Mouse (Mus musculus): ENCODE measurements around the gene 4930544D05Rik. TPM values are rescaled to one million over a fixed set of nuclear protein-coding genes. Genes with fewer than 3 reads are reported as not detected.

The 4930544D05Rik gene
- polyA plus RNA-seq, 1 experiment from 2014 or later, result not detected

DNA sequence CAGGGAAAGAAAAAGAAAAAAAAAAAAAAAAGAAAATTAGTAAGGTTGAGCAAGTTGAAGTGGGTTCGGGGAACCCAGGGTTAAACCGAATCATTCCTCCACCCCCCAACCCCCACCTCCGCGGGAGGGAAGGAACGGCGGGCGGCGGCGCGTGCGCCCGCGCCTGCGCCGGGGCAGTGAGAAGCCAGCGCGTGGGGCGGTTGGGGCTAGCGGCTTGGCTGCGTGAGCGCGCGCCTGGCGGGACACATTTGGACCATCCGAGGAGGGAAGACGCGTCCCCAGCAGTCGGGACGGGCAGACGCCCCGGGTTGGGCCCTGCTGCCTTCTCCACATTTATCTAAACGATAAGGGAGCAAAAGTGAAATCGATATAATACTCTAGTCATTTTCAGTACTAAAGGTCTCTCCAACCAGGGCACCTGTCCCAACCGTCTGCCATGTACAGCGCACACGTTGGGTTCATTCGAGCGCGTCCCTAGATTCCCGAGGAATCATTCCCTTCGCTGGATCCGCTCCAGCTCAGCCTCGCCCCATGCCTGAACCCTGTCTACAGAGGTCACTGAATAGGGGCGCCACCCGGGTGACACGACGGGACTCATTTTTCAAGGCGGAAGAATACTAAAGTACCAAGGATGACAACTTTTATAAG lies 39.4 kb downstream of the 4930544D05Rik start:
- H3K4me3 ChIP-seq (ENCODE audit: low read length), result peak overlapping the region; percentile 74
- peak; percentile 55 for ATAC-seq (replicated peaks; ENCODE audit: extremely low read depth, insufficient read depth, low FRiP score)
- no peaks in the 10 kb centered on the region for H3K27me3 ChIP-seq (ENCODE audit: control insufficient read depth, insufficient read depth, low read length)
- H3K36me3 ChIP-seq (ENCODE audit: control insufficient read depth, insufficient read depth), result peaks cover 27% of the 10 kb centered on the region
- under 1% methylated on average over 46 of the region's 48 CpGs for WGBS
- peaks cover 44% of the 10 kb centered on the region for H3K4me1 ChIP-seq (ENCODE audit: control insufficient read depth, insufficient read depth, low read length)
- peak overlapping the region; percentile 92 for H3K4me2 ChIP-seq (ENCODE audit: low read depth, low read length)
- no peaks in the 10 kb centered on the region for H3K9me3 ChIP-seq (replicated peaks; ENCODE audit: control insufficient read depth, low read length)
- H3K9ac ChIP-seq (ENCODE audit: low read length), result peak overlapping the region; percentile 78
- H3K27ac ChIP-seq (ENCODE audit: low read length), result peak overlapping the region; percentile 96

DNA sequence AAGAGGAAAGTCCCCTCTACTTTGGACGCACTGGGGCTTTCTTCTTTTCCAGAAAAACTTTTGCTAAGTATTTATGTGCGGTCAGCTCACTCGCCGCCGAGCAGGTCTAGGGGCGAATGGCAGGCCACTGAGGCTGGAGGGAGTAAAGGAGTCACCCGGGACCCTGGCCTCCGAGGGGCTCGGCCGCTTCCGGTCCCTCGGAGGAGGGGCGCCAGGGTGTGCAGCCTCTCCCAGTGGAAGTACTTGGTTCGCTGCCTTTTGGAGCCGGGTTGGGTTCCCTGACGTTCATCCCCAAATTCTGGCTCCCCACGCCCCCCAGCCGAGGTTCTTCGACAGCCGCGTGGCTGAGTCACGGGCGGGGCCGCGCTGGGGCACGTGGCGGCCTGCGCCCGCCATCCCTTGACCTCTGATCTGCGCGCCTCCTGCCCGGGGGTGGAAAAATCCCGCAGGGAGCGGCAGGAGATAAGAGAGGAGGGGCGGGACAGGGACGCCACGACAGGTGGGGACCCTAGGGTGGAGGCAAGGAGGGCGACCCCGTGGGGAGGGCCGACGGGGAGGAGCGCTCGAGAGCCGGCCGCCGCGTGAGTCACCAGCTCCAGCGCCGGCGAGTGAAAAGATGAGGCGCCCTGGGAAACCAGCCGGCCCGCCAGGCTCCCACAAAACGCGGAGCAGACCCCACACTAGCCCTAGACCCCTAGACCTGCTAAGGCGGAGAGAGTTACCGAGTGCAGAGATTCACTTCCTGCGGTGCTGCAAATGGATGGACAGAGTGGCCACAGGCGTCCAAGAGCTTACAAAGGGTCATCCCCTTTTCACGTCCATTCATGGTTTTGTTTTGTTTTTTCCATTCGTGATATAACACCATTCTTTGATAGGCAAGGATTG lies 40.2 kb downstream of the 4930544D05Rik start:
- no peaks in the 10 kb centered on the region for H3K27me3 ChIP-seq (ENCODE audit: control insufficient read depth, insufficient read depth, low read length)
- ATAC-seq (replicated peaks; ENCODE audit: extremely low read depth, insufficient read depth, low FRiP score), result 0 out of 2 replicates have a peak, but pooled peaks have one; percentile 5
- peak overlapping the region; percentile 74 for H3K4me3 ChIP-seq (ENCODE audit: low read length)
- peak overlapping the region; percentile 92 for H3K4me2 ChIP-seq (ENCODE audit: low read depth, low read length)
- H3K9me3 ChIP-seq (replicated peaks; ENCODE audit: control insufficient read depth, low read length), result no peaks in the 10 kb centered on the region
- H3K9ac ChIP-seq (ENCODE audit: low read length), result peak overlapping the region; percentile 78
- peak overlapping the region; percentile 96 for H3K27ac ChIP-seq (ENCODE audit: low read length)
- peaks cover 25% of the 10 kb centered on the region for H3K36me3 ChIP-seq (ENCODE audit: control insufficient read depth, insufficient read depth)
- WGBS, result under 1% methylated on average over 61 of the region's 61 CpGs
- peaks cover 40% of the 10 kb centered on the region for H3K4me1 ChIP-seq (ENCODE audit: control insufficient read depth, insufficient read depth, low read length)

- peaks cover 36% of the 10 kb centered on the region for H3K4me1 ChIP-seq (ENCODE audit: control insufficient read depth, insufficient read depth, low read length)
Measured at GRCm38 (mm10) chr11:70656456-70656927, 40.8 kb downstream of the 4930544D05Rik start.

GRCm38 (mm10) chr11:70656964-70657363 lies 41.3 kb downstream of the 4930544D05Rik start, which contains the start of gene Eno3:
Gene Eno3, plus strand, starts transcription at chr11:70657202.
- H3K36me3 ChIP-seq (ENCODE audit: control insufficient read depth, insufficient read depth), result peaks cover 15% of the 10 kb centered on the region
- H3K4me2 ChIP-seq (ENCODE audit: low read depth, low read length), result peak within 1 kb of the TSS; percentile 92
- WGBS, result 11% methylated on average over 3 of the region's 3 CpGs
- ATAC-seq (replicated peaks; ENCODE audit: extremely low read depth, insufficient read depth, low FRiP score), result peak; percentile 45
- peaks cover 31% of the 10 kb centered on the region for H3K4me1 ChIP-seq (ENCODE audit: control insufficient read depth, insufficient read depth, low read length)
- no peaks in the 10 kb centered on the region for H3K27me3 ChIP-seq (ENCODE audit: control insufficient read depth, insufficient read depth, low read length)
- no peaks in the 10 kb centered on the region for H3K9me3 ChIP-seq (replicated peaks; ENCODE audit: control insufficient read depth, low read length)
- H3K27ac ChIP-seq (ENCODE audit: low read length), result peak within 1 kb of the TSS; percentile 96
- peak within 1 kb of the TSS; percentile 74 for H3K4me3 ChIP-seq (ENCODE audit: low read length)
- H3K9ac ChIP-seq (ENCODE audit: low read length), result peak within 1 kb of the TSS; percentile 78

More at GRCm38 (mm10) chr11:70656456-70656927, 40.8 kb downstream of the 4930544D05Rik start:
- Histone ChIP-seq H3K9me3 (replicated peaks; ENCODE audit: control insufficient read depth, low read length) (no peaks in the 10 kb centered on the region), H3K4me2 (ENCODE audit: low read depth, low read length) (peak overlapping the region; percentile 92), H3K27me3 (ENCODE audit: control insufficient read depth, insufficient read depth, low read length) (no peaks in the 10 kb centered on the region), H3K36me3 (ENCODE audit: control insufficient read depth, insufficient read depth) (peaks cover 19% of the 10 kb centered on the region), H3K27ac (ENCODE audit: low read length) (peak overlapping the region; percentile 96), H3K9ac (ENCODE audit: low read length) (peak overlapping the region; percentile 78), H3K4me3 (ENCODE audit: low read length) (peak overlapping the region; percentile 74)
- 9% methylated on average over 16 of the region's 16 CpGs for WGBS
- ATAC-seq (replicated peaks; ENCODE audit: extremely low read depth, insufficient read depth, low FRiP score), result peak; percentile 66

GRCm38 (mm10) chr11:70657573-70657972 lies 41.9 kb downstream of the 4930544D05Rik start:
- Histone ChIP-seq H3K27me3 (ENCODE audit: control insufficient read depth, insufficient read depth, low read length) (no peaks in the 10 kb centered on the region), H3K4me1 (ENCODE audit: control insufficient read depth, insufficient read depth, low read length) (peaks cover 25% of the 10 kb centered on the region), H3K4me3 (ENCODE audit: low read length) (peak overlapping the region; percentile 74), H3K9ac (ENCODE audit: low read length) (peak overlapping the region; percentile 78), H3K4me2 (ENCODE audit: low read depth, low read length) (peak overlapping the region; percentile 92), H3K27ac (ENCODE audit: low read length) (peak overlapping the region; percentile 96), H3K9me3 (replicated peaks; ENCODE audit: control insufficient read depth, low read length) (no peaks in the 10 kb centered on the region), H3K36me3 (ENCODE audit: control insufficient read depth, insufficient read depth) (peaks cover 13% of the 10 kb centered on the region)
- WGBS, result 36% methylated on average over 6 of the region's 6 CpGs
- ATAC-seq (replicated peaks; ENCODE audit: extremely low read depth, insufficient read depth, low FRiP score), result no peak

DNA sequence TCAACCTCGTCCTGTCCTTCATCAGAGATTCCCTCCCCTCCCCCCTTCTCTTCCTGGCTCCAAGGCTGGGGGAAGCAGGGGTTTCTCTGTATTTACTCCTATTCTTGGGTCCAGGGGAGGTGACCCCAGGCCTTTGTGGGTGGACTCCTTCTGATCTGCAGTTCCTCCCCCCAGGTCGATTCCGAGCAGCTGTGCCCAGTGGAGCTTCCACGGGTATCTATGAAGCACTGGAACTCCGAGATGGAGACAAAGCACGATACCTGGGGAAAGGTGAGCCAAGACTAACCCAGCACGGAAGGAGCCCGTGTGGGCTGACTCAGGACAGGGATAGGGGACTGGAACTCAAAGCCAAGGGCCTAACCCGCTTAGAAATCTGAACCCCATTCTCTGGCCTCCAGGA lies 42.3 kb downstream of the 4930544D05Rik start:
- peak overlapping the region; percentile 74 for H3K4me3 ChIP-seq (ENCODE audit: low read length)
- peak overlapping the region; percentile 96 for H3K27ac ChIP-seq (ENCODE audit: low read length)

GRCm38 (mm10) chr11:70658521-70658920 lies 42.9 kb downstream of the 4930544D05Rik start:
- peak overlapping the region; percentile 78 for H3K9ac ChIP-seq (ENCODE audit: low read length)
- H3K27ac ChIP-seq (ENCODE audit: low read length), result peak overlapping the region; percentile 96; the same call in 1 of the 2 replicates
- peaks cover 18% of the 10 kb centered on the region for H3K36me3 ChIP-seq (ENCODE audit: control insufficient read depth, insufficient read depth)
- no peaks in the 10 kb centered on the region for H3K27me3 ChIP-seq (ENCODE audit: control insufficient read depth, insufficient read depth, low read length)
- peaks cover 24% of the 10 kb centered on the region for H3K4me1 ChIP-seq (ENCODE audit: control insufficient read depth, insufficient read depth, low read length)
- peak overlapping the region; percentile 74 for H3K4me3 ChIP-seq (ENCODE audit: low read length)
- peak overlapping the region; percentile 92 for H3K4me2 ChIP-seq (ENCODE audit: low read depth, low read length)
- no peak for ATAC-seq (replicated peaks; ENCODE audit: extremely low read depth, insufficient read depth, low FRiP score)
- WGBS, result 69% methylated on average over 5 of the region's 5 CpGs
- no peaks in the 10 kb centered on the region for H3K9me3 ChIP-seq (replicated peaks; ENCODE audit: control insufficient read depth, low read length)

More for the DNA sequence above, 42.3 kb downstream of the 4930544D05Rik start:
- Histone ChIP-seq H3K4me2 (ENCODE audit: low read depth, low read length) (peak overlapping the region; percentile 92), H3K9me3 (replicated peaks; ENCODE audit: control insufficient read depth, low read length) (no peaks in the 10 kb centered on the region), H3K4me1 (ENCODE audit: control insufficient read depth, insufficient read depth, low read length) (peaks cover 25% of the 10 kb centered on the region), H3K9ac (ENCODE audit: low read length) (peak overlapping the region; percentile 78), H3K27me3 (ENCODE audit: control insufficient read depth, insufficient read depth, low read length) (no peaks in the 10 kb centered on the region), H3K36me3 (ENCODE audit: control insufficient read depth, insufficient read depth) (peaks cover 15% of the 10 kb centered on the region)
- no peak for ATAC-seq (replicated peaks; ENCODE audit: extremely low read depth, insufficient read depth, low FRiP score)
- WGBS, result 52% methylated on average over 9 of the region's 9 CpGs

DNA sequence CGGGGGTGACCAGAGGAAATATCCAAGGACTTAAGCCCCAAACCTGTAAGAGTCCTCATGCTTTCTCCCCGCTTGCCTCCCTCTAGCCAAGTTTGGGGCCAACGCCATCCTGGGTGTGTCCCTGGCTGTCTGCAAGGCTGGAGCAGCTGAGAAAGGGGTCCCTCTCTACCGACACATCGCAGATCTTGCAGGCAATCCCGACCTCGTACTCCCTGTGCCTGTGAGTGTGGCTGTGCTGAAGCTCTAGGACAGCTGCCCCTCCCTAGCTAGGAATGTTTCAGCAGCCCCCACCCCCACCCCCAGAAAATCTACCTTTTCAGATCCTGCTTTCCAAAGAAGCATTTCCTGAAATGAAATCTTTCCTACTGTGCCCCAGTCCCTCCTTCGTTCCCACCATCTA lies 43.3 kb downstream of the 4930544D05Rik start:
- no peak for ATAC-seq (replicated peaks; ENCODE audit: extremely low read depth, insufficient read depth, low FRiP score)
- Histone ChIP-seq H3K27me3 (ENCODE audit: control insufficient read depth, insufficient read depth, low read length) (no peaks in the 10 kb centered on the region), H3K4me1 (ENCODE audit: control insufficient read depth, insufficient read depth, low read length) (peaks cover 24% of the 10 kb centered on the region), H3K4me2 (ENCODE audit: low read depth, low read length) (peak overlapping the region; percentile 92), H3K4me3 (ENCODE audit: low read length) (peak overlapping the region; percentile 74), H3K36me3 (ENCODE audit: control insufficient read depth, insufficient read depth) (peaks cover 22% of the 10 kb centered on the region), H3K9me3 (replicated peaks; ENCODE audit: control insufficient read depth, low read length) (no peaks in the 10 kb centered on the region), H3K27ac (ENCODE audit: low read length) (peak overlapping the region; percentile 96; the same call in 1 of the 2 replicates), H3K9ac (ENCODE audit: low read length) (peak overlapping the region; percentile 78)
- WGBS, result 62% methylated on average over 8 of the region's 8 CpGs

All from heart, embryonic 16.5 days (tissue).